Mouse (Mus musculus) stomach, postnatal 0 days (tissue): ENCODE data around the gene Gm49383.
"Not testable (repeated sequence)": the region's sequence is repeated elsewhere in the genome, so short reads cannot be mapped to it uniquely, and the experiment has no call there.

Experiments used
- CTCF ChIP-seq: IDR thresholded peaks from 2 replicates; pipeline ENCODE4 v1.5.1; 2016; ENCODE audit warnings: antibody characterized with exemption, low read depth, mild to moderate bottlenecking, moderate library complexity
- EP300 ChIP-seq: optimal IDR thresholded peaks from 2 replicates; pipeline ENCODE3; 2016; ENCODE audit warnings: antibody characterized with exemption

GRCm38 (mm10) chr12:69163586-69163985 is 33.3 kb downstream of the Gm49383 start:
- TF ChIP-seq CTCF, EP300: not testable (repeated sequence)
